Mouse (Mus musculus): ENCODE results near the gene Pramel3.
"Not testable (repeated sequence)": the region's sequence is repeated elsewhere in the genome, so short reads cannot be mapped to it uniquely, and the experiment has no call there.

The Pramel3 gene

DNA sequence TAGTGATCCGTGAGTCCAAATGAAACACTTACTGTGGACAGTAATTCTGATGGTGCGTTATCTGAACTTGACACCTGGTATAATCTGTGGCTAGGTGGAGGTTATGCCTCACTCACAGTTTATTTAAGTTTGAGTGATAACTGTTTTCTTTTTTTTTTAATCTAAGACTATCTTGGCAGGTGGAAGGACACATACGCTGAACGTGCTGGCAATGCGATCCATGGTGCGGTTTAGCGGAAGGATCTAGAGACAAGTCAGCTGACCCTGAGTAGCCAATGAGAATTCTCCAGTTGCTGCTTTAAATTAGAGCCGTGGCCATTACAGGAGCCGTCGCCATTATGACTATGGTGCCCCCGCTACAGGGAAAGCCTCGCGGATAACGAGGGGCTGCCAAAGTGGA is at the start of gene Pramel3:
Gene Pramel3, plus strand, starts transcription at position 301 of the 400 bp plus-strand sequence.
- not testable (repeated sequence) for DNase-seq (ENCODE audit: low spot score)

DNA sequence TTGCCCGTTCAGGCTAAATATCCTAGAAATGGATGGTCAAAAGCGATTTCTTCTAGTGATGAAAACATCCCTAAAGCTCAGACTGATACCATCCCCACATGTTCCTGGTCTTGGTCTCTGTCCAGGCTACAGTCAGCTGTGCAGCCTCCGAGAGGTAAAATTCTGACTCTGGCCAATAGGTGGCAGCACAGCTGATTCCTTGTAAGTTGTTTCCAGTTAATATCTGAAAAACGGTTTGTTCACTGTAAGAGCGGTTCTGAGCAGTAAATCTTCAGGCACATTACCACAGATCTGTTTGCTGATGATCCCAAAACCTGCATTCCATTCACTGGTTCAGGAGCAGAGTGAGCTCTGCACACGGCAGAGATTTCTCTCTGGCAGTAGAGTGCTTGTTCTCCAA is 58.6 kb downstream of the Pramel3 start:
- not testable (repeated sequence) for DNase-seq (ENCODE audit: low spot score)

DNA sequence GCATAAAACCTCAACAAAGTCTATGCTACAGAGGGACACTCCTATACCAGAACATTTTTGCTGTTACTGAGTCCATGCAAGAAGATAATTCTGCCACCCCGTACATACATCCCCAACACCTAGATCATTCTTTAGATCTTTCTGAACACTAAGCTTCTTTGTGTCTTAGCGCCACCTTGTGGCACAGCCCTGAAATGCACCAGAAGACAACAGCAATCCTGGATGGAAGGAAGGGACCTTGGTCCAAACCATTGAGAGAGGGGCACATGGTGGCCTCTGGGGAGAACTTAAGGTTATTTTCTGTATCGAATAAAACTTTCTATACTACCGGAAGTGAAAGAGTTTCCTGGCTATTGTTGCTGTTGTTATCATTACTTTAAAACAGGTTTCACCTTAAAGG is 59.8 kb downstream of the Pramel3 start:
- not testable (repeated sequence) for DNase-seq (ENCODE audit: low spot score)

Measured in urinary bladder, postnatal 25 days (tissue).